Comparison of ENCODE assay signal across 24 mouse cellular contexts in the genomic region with DNA sequence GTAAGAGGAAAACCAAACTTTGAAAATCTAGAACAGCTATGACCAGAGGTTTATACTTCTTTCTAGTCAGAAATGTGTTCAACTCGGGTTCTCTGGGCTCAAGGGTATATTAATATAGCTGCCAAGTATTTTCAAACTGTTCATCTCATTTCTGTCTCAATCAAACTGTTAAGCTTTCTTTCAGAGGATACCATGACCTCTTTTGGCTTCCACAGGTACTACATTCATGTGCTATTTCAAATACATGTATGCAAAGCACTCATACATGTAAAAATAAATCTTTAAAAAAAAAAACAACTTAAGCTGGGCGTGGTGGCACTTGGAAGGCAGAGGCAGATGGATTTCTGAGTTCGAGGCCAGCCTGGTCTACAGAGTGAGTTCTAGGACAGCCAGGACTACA. TPM values are rescaled to one million over a fixed set of nuclear protein-coding genes. Genes with fewer than 3 reads are reported as not detected.
DNase-seq lines count a peak whose midpoint lies in the region; ATAC-seq and TF ChIP-seq lines count a peak whose summit lies in the region.
"Had no signal": no experiment of that assay in that cellular context is flagged by ENCODE, and none has a peak within 500 bp of the region (broad histone marks: within the 10 kb centered on the region; RNA-seq: fewer than 3 reads in every experiment).

No protein-coding gene starts in this region.

- TF ChIP-seq CTCF in intestine, postnatal 0 days (IDR thresholded peaks at IDR 0.05; ENCODE audit: low read depth), result peak; percentile 56

- H3K9me3 ChIP-seq in intestine, postnatal 0 days (ENCODE audit: control insufficient read depth), result no peaks in the 10 kb centered on the region
- no peaks in the 10 kb centered on the region for H3K9me3 ChIP-seq in intestine, embryonic 16.5 days (ENCODE audit: control insufficient read depth, low read length)
- no peaks in the 10 kb centered on the region for H3K9me3 ChIP-seq in midbrain, embryonic 14.5 days (ENCODE audit: control insufficient read depth, low read length)
- no peaks in the 10 kb centered on the region for H3K9me3 ChIP-seq in midbrain, embryonic 15.5 days
- H3K9me3 ChIP-seq: forebrain, embryonic 15.5 days; hindbrain, embryonic 15.5 days; limb, embryonic 12.5 days; liver, embryonic 13.5 days had no signal

- no peak overlapping the region for H3K4me2 ChIP-seq in intestine, postnatal 0 days (replicated peaks; ENCODE audit: low read depth)
- no peak overlapping the region for H3K4me2 ChIP-seq in intestine, embryonic 16.5 days (ENCODE audit: low read depth, low read length)
- no peak overlapping the region for H3K4me2 ChIP-seq in midbrain, embryonic 14.5 days (ENCODE audit: low read length)
- no peak overlapping the region for H3K4me2 ChIP-seq in midbrain, embryonic 15.5 days
- H3K4me2 ChIP-seq: forebrain, embryonic 15.5 days; hindbrain, embryonic 15.5 days; limb, embryonic 12.5 days; liver, embryonic 13.5 days had no signal

- H3K9ac ChIP-seq in intestine, postnatal 0 days (ENCODE audit: low read depth, low read length), result no peak overlapping the region
- H3K9ac ChIP-seq in intestine, embryonic 16.5 days (ENCODE audit: low read depth, low read length), result no peak overlapping the region
- no peak overlapping the region for H3K9ac ChIP-seq in midbrain, embryonic 14.5 days (replicated peaks; ENCODE audit: low read length)
- no peak overlapping the region for H3K9ac ChIP-seq in midbrain, embryonic 15.5 days
- H3K9ac ChIP-seq: forebrain, embryonic 15.5 days; hindbrain, embryonic 15.5 days; limb, embryonic 12.5 days; liver, embryonic 13.5 days had no signal

- DNase-seq in midbrain, embryonic 14.5 days, result peak; percentile 23
- DNase-seq in NIH3T3 (ENCODE audit: low read depth), result peak; percentile 48
- no peak for DNase-seq in right cerebral cortex, adult 18-20 months
- no peak for DNase-seq in T-cell, adult 2 months (ENCODE audit: low spot score)
- DNase-seq: adrenal gland, postnatal 25 days; cerebellum, adult 11 months; cerebellum, postnatal 25 days; embryo, embryonic 11 days; heart, postnatal 4 days; kidney, adult 9 months; kidney, postnatal 36 days; layer of hippocampus, adult 9-11 months; liver, embryonic 13.5 days; lung, postnatal 14 days; thymus, postnatal 25 days had no signal

- H3K36me3 ChIP-seq in intestine, postnatal 0 days (ENCODE audit: control insufficient read depth, insufficient read depth), result no peaks in the 10 kb centered on the region
- no peaks in the 10 kb centered on the region for H3K36me3 ChIP-seq in intestine, embryonic 16.5 days (ENCODE audit: control insufficient read depth, insufficient read depth, low read length)
- no peaks in the 10 kb centered on the region for H3K36me3 ChIP-seq in midbrain, embryonic 14.5 days (ENCODE audit: control insufficient read depth, insufficient read depth, low read length)
- H3K36me3 ChIP-seq in midbrain, embryonic 15.5 days (replicated peaks), result no peaks in the 10 kb centered on the region
- H3K36me3 ChIP-seq: forebrain, embryonic 15.5 days; hindbrain, embryonic 15.5 days; limb, embryonic 12.5 days had no signal

- no peaks in the 10 kb centered on the region for H3K27me3 ChIP-seq in intestine, postnatal 0 days (replicated peaks; ENCODE audit: control insufficient read depth, insufficient read depth, low read length)
- no peaks in the 10 kb centered on the region for H3K27me3 ChIP-seq in intestine, embryonic 16.5 days (replicated peaks; ENCODE audit: control insufficient read depth, insufficient read depth, low read length)
- H3K27me3 ChIP-seq in midbrain, embryonic 14.5 days (ENCODE audit: control insufficient read depth, insufficient read depth, low read length), result peaks cover 11% of the 10 kb centered on the region; the same call in 1 of the 2 replicates
- 0 out of 2 replicates have a peak, but pooled peaks cover 3% of the 10 kb centered on the region for H3K27me3 ChIP-seq in midbrain, embryonic 15.5 days (replicated peaks)

- H3K27ac ChIP-seq in intestine, postnatal 0 days (ENCODE audit: low read depth, low read length), result no peak overlapping the region
- no peak overlapping the region for H3K27ac ChIP-seq in intestine, embryonic 16.5 days (ENCODE audit: low read length)
- H3K27ac ChIP-seq in midbrain, embryonic 14.5 days (replicated peaks; ENCODE audit: low read depth, low read length), result no peak overlapping the region
- H3K27ac ChIP-seq in midbrain, embryonic 15.5 days, result no peak overlapping the region
- H3K27ac ChIP-seq: forebrain, embryonic 15.5 days; hindbrain, embryonic 15.5 days; limb, embryonic 12.5 days; liver, embryonic 13.5 days had no signal

- ATAC-seq in intestine, postnatal 0 days, result no peak
- no peak for ATAC-seq in intestine, embryonic 16.5 days
- no peak for ATAC-seq in midbrain, embryonic 14.5 days (ENCODE audit: low FRiP score, low TSS enrichment)
- ATAC-seq in midbrain, embryonic 15.5 days (replicated peaks), result no peak
- ATAC-seq: activated CD4-positive, CD25-positive, alpha-beta regulatory T cell, adult 4 months; forebrain, embryonic 15.5 days; midbrain, embryonic 16.5 days; Patski had no signal

- WGBS in intestine, postnatal 0 days, result 77% methylated on average over 3 of the region's 3 CpGs
- WGBS in intestine, embryonic 16.5 days, result 78% methylated on average over 3 of the region's 3 CpGs
- 81% methylated on average over 3 of the region's 3 CpGs for WGBS in midbrain, embryonic 14.5 days
- 78% methylated on average over 3 of the region's 3 CpGs for WGBS in midbrain, embryonic 15.5 days

- no peaks in the 10 kb centered on the region for H3K4me1 ChIP-seq in intestine, postnatal 0 days (replicated peaks; ENCODE audit: control insufficient read depth, insufficient read depth, low read length)
- H3K4me1 ChIP-seq in intestine, embryonic 16.5 days (ENCODE audit: control insufficient read depth, insufficient read depth, low read length), result peaks cover 13% of the 10 kb centered on the region
- peaks cover 7% of the 10 kb centered on the region; the same call in 1 of the 2 replicates for H3K4me1 ChIP-seq in midbrain, embryonic 14.5 days (ENCODE audit: control insufficient read depth, insufficient read depth, low read length)
- peaks cover 7% of the 10 kb centered on the region for H3K4me1 ChIP-seq in midbrain, embryonic 15.5 days

- H3K4me3 ChIP-seq in intestine, postnatal 0 days (ENCODE audit: low read depth, low read length), result no peak overlapping the region
- H3K4me3 ChIP-seq in intestine, embryonic 16.5 days (ENCODE audit: low read length), result no peak overlapping the region
- no peak overlapping the region for H3K4me3 ChIP-seq in midbrain, embryonic 14.5 days (replicated peaks; ENCODE audit: low read depth, low read length)
- no peak overlapping the region for H3K4me3 ChIP-seq in midbrain, embryonic 15.5 days
- H3K4me3 ChIP-seq: forebrain, embryonic 15.5 days; hindbrain, embryonic 15.5 days; limb, embryonic 12.5 days; liver, embryonic 13.5 days had no signal

RNA-seq across cellular contexts. Expression of a gene that starts 2.5 kb away (rescaled TPM):
- 6.8 and 8.8 TPM in 2 replicates for polyA plus RNA-seq in intestine, postnatal 0 days (2015; fragmentation: Nextera tagmentation; extraction: Ambion mirVana)
- polyA plus RNA-seq in intestine, embryonic 16.5 days (2015; fragmentation: Nextera tagmentation; extraction: Ambion mirVana), result 6.1 and 7.1 TPM in 2 replicates
- 2.3 and 2.4 TPM in 2 replicates for polyA plus RNA-seq in midbrain, embryonic 14.5 days (2014; fragmentation: Nextera tagmentation; extraction: Ambion mirVana)
- polyA plus RNA-seq in midbrain, embryonic 15.5 days (2015; fragmentation: Nextera tagmentation; extraction: Ambion mirVana), result 2.1 and 3.0 TPM in 2 replicates

RNA-seq across cellular contexts. Expression of a gene that starts 50.2 kb away (rescaled TPM):
- polyA plus RNA-seq in intestine, postnatal 0 days (2015; fragmentation: Nextera tagmentation; extraction: Ambion mirVana), result 1.2 and 1.3 TPM in 2 replicates
- 0.87 and 1.4 TPM in 2 replicates for polyA plus RNA-seq in intestine, embryonic 16.5 days (2015; fragmentation: Nextera tagmentation; extraction: Ambion mirVana)
- 2.5 TPM in 2 replicates for polyA plus RNA-seq in midbrain, embryonic 14.5 days (2014; fragmentation: Nextera tagmentation; extraction: Ambion mirVana)
- 3.3 and 4.0 TPM in 2 replicates for polyA plus RNA-seq in midbrain, embryonic 15.5 days (2015; fragmentation: Nextera tagmentation; extraction: Ambion mirVana)

Comparison
In these comparisons a context has a peak if more than half of its experiments do, and no peak if none do; other contexts are left out.
1. DNase-seq: peak in midbrain, embryonic 14.5 days (single experiment) and NIH3T3 (single experiment); none in right cerebral cortex, adult 18-20 months (single experiment) and T-cell, adult 2 months (single experiment).